Mouse (Mus musculus) left cerebral cortex, adult 2 months (tissue): ENCODE measurements around the gene Dag1. TPM values are rescaled to one million over a fixed set of nuclear protein-coding genes. Genes with fewer than 3 reads are reported as not detected.

ENCODE experiments used
- DNase-seq, 2 experiments: peaks; one replicate each; pipeline ENCODE4 v3.0.0; 2021 to 2022; ENCODE audit warnings: low spot score in 2 of 2, mixed read lengths in 1 of 2; ENCODE audit errors: extremely low spot score in 1 of 2
- H3K27ac ChIP-seq: fragments of 200-600 bp; 2 replicates; pipeline ENCODE4 v1.8.1; 2022
- H3K4me3 ChIP-seq: fragments of 200-600 bp; 2 replicates; pipeline ENCODE4 v1.8.1; 2022
- CTCF ChIP-seq: fragments of 200-600 bp; IDR thresholded peaks from 2 replicates; pipeline ENCODE4 v1.8.1; 2022; ENCODE audit warnings: antibody characterized with exemption, mild to moderate bottlenecking, moderate library complexity
- intact Hi-C: fragments of 180-260 bp; cut with DNase I; formaldehyde crosslinking; loops from one replicate; pipeline ENCODE4 v1.15.1; 2025
- long read RNA-seq, 2 experiments: library from polyadenylated mRNA; stranded (forward); transcript quantifications; one replicate each; pipeline ENCODE4 v2.0.0; 2021; ENCODE audit warnings: borderline mapping rate in 2 of 2
- total RNA-seq, 2 experiments: library from RNA; stranded (reverse); gene quantifications; 2 replicates each; pipeline ENCODE4 v1.2.3; 2021

The Dag1 gene
- 10 to 100 TPM; 77.4 to 77.5 TPM for total RNA-seq
- long read RNA-seq, experiment 1, full-length matches to known transcripts = 31 of 52 reads
- long read RNA-seq, experiment 1, partial matches to known transcripts = 3 of 52 reads
- long read RNA-seq, experiment 1, other reads (novel, unspliced or antisense) = 18 of 52 reads
- long read RNA-seq, experiment 2, full-length matches to known transcripts = 34 of 54 reads
- long read RNA-seq, experiment 2, partial matches to known transcripts = 3 of 54 reads
- long read RNA-seq, experiment 2, other reads (novel, unspliced or antisense) = 17 of 54 reads

DNA sequence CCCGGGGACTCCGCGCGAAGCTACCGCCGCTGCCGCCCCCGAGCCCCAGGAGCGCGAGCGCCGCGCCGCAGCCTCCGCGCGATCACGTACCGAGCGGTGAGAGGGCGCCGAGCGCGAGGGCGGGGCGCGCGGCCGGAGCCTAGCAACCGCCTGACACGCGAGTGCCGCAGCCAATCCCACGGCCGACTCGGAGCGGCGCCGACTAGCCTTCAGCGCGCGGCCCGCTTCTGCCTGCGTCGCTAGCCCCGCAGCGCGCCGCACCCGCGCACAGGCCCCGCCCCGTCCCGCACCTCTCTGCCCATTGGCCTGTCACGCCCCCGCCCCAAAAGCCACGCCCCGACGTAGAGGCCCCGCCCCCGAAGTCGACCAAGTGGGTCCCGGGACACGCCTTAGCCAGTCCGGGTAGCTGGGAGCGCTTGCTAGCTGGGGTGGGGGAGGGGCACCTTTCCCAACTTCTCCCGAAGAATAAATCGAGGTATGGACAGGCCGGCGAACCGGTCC is at the start of gene Dag1:
Gene Dag1 (minus strand): TSS at position 269 of the 501 bp plus-strand sequence.
- no peak for TF ChIP-seq CTCF
- intact Hi-C loops = no loop called here
- peak; percentile 98 to 99 for DNase-seq
- Histone ChIP-seq H3K27ac (peak within 1 kb of the TSS; percentile 94), H3K4me3 (peak within 1 kb of the TSS; percentile 98)

- DNase-seq = no peak
- TF ChIP-seq CTCF = no peak
- Histone ChIP-seq H3K27ac (no peak overlapping the region), H3K4me3 (peak overlapping the region; percentile 17)
- intact Hi-C loops = no loop called here
Observed at GRCm38 (mm10) chr9:108308141-108308540, 44.4 kb upstream of the Dag1 start.

DNA sequence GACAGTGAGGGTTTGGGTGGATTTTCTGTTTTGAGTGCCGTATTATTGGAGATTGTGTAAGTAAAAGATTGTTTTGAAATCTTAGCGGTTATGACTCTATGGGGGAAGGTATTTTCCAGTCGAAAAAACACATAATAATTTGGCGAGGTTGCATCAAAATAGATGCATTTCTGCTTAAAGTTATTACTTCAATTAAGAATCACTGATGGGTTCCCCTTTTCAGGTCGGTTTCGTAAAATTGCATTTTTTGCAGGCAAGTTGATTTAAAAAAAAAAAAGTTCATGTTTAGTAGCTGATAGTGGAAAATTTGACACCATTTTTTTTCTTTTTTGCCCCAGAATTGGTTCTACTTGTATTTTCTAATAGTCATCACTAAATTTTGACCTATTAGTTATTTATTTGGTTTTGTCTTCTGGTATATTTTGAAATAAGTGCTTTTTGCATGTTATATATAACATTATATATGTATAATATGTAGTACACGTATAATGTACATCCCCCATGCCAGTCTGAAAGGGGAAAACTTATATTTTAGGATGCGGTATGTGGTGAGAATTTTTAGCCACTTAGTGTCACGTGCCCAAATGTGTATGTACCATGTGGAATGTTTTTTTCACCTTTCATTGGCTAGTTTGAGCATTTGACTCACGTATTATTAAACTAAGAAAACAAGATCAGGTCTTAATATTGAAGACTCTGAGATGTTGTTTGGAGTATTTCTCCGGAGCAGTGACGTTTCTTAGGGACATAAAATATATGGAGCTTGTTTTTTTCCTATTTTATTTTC is 43.5 kb upstream of the Dag1 start:
- DNase-seq = no peak
- no peak for TF ChIP-seq CTCF
- H3K4me3 ChIP-seq = peak overlapping the region; percentile 91
- H3K27ac ChIP-seq = peak overlapping the region; percentile 73
- intact Hi-C loops = loop anchor here (2.0 kb wide), 2 partner anchors 32 to 210 kb away; partner anchors contain the start of genes Gpx1 and Qrich1

- Histone ChIP-seq H3K4me3 (peak overlapping the region; percentile 91), H3K27ac (peak overlapping the region; percentile 99)
- intact Hi-C loops = loop anchor here (1.0 to 2.0 kb wide), 3 partner anchors 32 to 210 kb away; partner anchors contain the start of genes Gpx1, Qrich1 and Usp4
- TF ChIP-seq CTCF = no peak
- peak; percentile 52 to 72 for DNase-seq
Observed at GRCm38 (mm10) chr9:108306571-108306980, 42.8 kb upstream of the Dag1 start.

DNA sequence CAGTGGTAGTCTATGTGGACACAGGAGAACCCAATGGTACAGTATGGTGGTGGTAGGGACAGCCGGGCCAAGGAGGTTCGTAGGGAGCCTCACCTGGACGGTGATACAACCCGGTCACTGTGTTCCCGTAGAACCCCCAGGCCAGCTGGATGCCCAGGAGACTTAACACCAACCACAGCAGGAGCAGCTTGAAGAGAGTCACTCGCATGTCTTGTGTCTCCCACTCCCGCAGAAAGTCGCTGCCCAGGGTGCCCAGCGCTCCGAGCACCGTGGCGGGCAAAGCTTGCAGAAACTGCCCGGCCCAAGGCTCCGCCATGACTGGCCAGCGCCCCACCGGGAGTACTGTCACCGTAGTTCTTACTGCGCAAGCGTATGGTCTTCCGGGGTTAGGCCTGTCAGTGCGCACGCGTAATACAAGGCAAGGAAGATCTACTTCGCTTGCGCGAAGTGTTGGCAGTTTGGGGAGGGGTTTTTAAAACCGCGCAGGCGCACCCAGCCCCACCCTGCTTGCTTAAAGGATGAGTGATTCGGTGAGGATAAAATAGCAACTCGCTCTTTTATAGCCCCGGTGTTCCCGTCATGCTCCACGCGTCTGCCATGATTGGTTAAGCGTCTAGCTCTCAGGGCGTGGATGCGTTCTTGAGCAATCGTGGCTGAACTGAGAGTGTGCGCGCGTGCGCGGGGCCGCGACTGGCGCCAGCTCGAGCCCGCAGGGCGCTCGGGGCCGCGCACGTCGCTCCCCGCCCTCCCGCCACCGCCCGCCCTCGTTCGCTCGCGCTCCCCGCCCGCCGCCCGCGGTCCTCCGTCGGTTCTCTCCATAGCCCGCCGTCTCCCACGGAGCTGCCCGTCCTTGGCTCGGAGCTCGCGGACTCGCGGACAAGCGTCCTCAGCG is 42.1 kb upstream of the Dag1 start, which contains the start of the genes Rhoa and Tcta:
Gene Rhoa (plus strand): TSS at position 501 of the 892 bp plus-strand sequence.
Gene Tcta (minus strand): TSS at position 532 of the 892 bp plus-strand sequence.
- DNase-seq = peak; percentile 95 to 99
- no peak for TF ChIP-seq CTCF
- peak within 1 kb of the TSS; percentile 99 for H3K27ac ChIP-seq
- peak within 1 kb of the TSS; percentile 91 for H3K4me3 ChIP-seq
- intact Hi-C loops = loop anchor here (1.0 to 2.0 kb wide), 3 partner anchors 33 to 211 kb away; partner anchors contain the start of genes Gpx1, Qrich1 and Usp4

DNA sequence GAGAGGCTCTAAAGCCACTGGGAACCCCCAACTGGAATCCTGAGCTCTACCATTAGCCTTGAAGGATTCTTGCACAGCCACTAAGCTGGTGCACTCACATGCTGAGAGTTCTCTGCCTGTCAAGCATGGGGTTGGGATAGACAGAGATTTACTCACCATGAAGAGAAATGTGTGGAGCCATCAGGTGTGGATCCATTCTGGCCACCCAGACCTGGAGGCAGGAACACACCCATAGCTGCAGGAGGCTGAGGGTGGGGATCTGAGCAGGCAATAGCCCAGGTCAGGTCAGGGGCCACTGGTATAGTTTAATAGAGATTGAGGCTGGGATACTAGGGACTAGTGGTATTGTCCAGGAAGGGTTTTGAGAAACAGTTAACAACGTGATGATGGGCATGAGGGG is 41.4 kb upstream of the Dag1 start:
- Histone ChIP-seq H3K27ac (peak overlapping the region; percentile 90), H3K4me3 (peak overlapping the region; percentile 87)
- TF ChIP-seq CTCF = no peak
- intact Hi-C loops = no loop called here
- DNase-seq = no peak

DNA sequence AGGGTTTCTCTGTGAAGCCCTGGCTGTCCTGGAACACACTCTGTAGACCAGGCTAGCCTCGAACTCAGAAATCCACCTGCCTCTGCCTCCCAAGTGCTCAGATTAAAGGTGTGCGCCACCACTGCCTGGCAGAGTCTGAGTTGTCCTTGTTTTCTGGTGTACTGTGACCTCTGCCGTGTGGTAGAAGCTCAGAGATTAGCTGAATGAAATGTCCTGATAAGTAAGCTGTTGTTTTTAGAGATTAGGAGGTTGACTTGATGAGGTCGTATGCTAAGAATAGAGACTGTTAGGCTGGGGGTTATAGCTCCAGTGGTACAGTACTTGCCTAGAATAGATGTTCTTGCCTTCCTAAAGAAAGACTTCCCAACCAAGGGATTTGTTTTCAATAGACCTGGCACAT is 41.0 kb upstream of the Dag1 start:
- peak overlapping the region; percentile 87 for H3K4me3 ChIP-seq
- no peak overlapping the region; the same call in 1 of the 2 replicates for H3K27ac ChIP-seq
- no peak for DNase-seq
- no peak for TF ChIP-seq CTCF
- intact Hi-C loops = no loop called here

- DNase-seq = no peak
- intact Hi-C loops = no loop called here
- Histone ChIP-seq H3K27ac (no peak overlapping the region), H3K4me3 (no peak overlapping the region)
- no peak for TF ChIP-seq CTCF
Observed at GRCm38 (mm10) chr9:108301853-108302252, 38.1 kb upstream of the Dag1 start.

DNA sequence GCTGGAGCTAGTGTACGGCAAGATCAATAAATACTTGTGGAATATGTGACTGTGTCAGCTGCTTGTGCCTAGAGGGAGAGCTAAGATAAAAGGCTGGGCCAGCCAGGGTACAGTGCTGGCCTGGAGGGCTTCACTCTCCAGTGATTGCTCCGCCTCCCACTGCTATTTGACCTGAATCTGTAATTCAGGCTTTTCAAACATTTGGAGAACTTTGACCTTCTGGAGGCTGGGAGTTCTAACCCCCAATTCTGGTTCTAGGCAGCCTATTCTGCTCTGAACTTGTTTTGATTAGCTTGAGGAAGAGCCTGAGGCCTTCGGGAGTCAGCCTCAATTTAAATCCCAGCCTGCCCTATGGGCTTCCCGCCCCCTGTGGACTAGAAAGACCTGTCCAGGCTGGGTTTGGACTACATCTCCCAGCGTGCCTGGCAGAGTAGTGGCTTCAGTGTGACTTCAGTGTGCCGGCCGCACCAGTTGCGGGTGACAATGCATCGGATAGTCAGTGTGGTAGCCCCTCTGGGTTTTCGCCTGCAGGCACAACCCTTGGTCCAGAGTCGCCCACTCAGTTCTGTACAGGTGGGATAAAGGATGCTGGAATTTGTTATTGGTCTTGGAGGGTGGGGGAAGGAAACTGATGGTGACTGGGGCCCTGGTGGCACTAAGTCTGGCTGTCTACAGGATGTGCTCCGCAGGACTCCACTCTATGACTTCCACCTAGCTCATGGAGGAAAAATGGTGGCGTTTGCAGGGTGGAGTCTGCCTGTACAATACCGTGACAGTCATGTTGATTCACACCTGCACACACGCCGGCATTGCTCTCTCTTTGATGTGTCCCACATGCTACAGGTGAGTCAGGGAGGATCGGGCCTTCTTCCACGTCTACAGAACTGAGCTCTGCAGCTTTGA is 32.9 kb upstream of the Dag1 start, which contains the start of gene Amt:
Gene Amt (plus strand): TSS at position 401 of the 903 bp plus-strand sequence.
- H3K4me3 ChIP-seq = peak within 1 kb of the TSS; percentile 44
- DNase-seq = peak; percentile 21 to 30
- TF ChIP-seq CTCF = no peak
- intact Hi-C loops = no loop called here
- peak within 1 kb of the TSS; percentile 60 for H3K27ac ChIP-seq

GRCm38 (mm10) chr9:108290773-108291172 is 27.0 kb upstream of the Dag1 start:
- no peak for TF ChIP-seq CTCF
- Histone ChIP-seq H3K27ac (peak overlapping the region; percentile 70), H3K4me3 (peak overlapping the region; percentile 53)
- intact Hi-C loops = no loop called here
- no peak for DNase-seq
